Mouse (Mus musculus) limb, embryonic 15.5 days (tissue): ENCODE measurements around the gene Fmo5. TPM values are rescaled to one million over a fixed set of nuclear protein-coding genes. Genes with fewer than 3 reads are reported as not detected.

Experiments
- ATAC-seq: fragments of 200-750 bp; cut with Nextera tagmentation; 2 replicates; pipeline ENCODE4 v1.8.0; 2017; ENCODE audit warnings: low read depth, moderate TSS enrichment; ENCODE audit not compliant: insufficient number of reproducible peaks, low FRiP score, low TSS enrichment
- H3K27ac ChIP-seq: fragments of 300-500 bp; sonication (generic); 2 replicates; pipeline ENCODE4 v1.5.1; 2015; ENCODE audit warnings: moderate library complexity, mild to moderate bottlenecking, inconsistent platforms
- H3K27me3 ChIP-seq: fragments of 300-500 bp; sonication (generic); 2 replicates; pipeline ENCODE4 v1.6.1; 2015; ENCODE audit warnings: inconsistent platforms
- H3K36me3 ChIP-seq: fragments of 300-500 bp; sonication (generic); 2 replicates; pipeline ENCODE4 v1.6.1; 2015; ENCODE audit warnings: inconsistent platforms
- H3K4me1 ChIP-seq: fragments of 300-500 bp; sonication (generic); 2 replicates; pipeline ENCODE4 v1.6.1; 2015; ENCODE audit warnings: inconsistent platforms
- H3K4me2 ChIP-seq: fragments of 300-500 bp; sonication (generic); 2 replicates; pipeline ENCODE4 v1.6.1; 2015; ENCODE audit warnings: mild to moderate bottlenecking, inconsistent platforms
- H3K4me3 ChIP-seq: fragments of 300-500 bp; sonication (generic); 2 replicates; pipeline ENCODE4 v1.5.1; 2015; ENCODE audit warnings: mild to moderate bottlenecking, inconsistent platforms
- H3K9ac ChIP-seq: fragments of 300-500 bp; sonication (generic); 2 replicates; pipeline ENCODE4 v1.6.1; 2015; ENCODE audit warnings: inconsistent platforms
- H3K9me3 ChIP-seq: fragments of 300-500 bp; sonication (generic); 2 replicates; pipeline ENCODE4 v1.6.1; 2016; ENCODE audit warnings: inconsistent platforms
- WGBS: fragments of 180-500 bp; shearing (Covaris S2); methylation state at CpG from one replicate; pipeline ENCODE4 v1.1.7; 2015; 5-methylcytosine and 5-hydroxymethylcytosine counted together
- polyA plus RNA-seq: library from polyadenylated mRNA; unstranded; fragments of >200 nt; fragmentation: Nextera tagmentation; extraction: Ambion mirVana; gene quantifications from 2 replicates; pipeline ENCODE4 v1.2.1, GENCODE M21; 2015

Fmo5 gene
- polyA plus RNA-seq, 1 experiment from 2014 or later: 2.7 TPM

DNA sequence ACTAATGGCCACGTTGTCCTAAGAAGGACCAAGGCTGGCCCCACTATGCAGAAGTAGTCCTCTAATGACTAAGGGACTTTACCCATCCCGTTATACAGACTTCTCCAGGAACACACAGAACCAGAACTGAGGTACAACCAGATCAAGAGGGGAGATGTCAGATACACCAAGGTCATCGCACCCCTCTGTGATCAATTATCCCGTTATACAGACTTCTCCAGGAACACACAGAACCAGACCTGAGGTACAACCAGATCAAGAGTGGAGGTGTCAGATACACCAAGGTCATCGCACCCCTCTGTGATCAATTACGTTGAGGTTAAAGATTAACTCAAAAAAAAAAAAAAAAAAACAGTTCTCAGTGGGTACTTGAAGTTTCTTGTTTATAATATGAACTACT, 17.6 kb upstream of the Fmo5 start:
- no peak for ATAC-seq
- H3K4me2 ChIP-seq: no peak overlapping the region
- H3K27ac ChIP-seq: no peak overlapping the region
- no peaks in the 10 kb centered on the region for H3K9me3 ChIP-seq
- 90% methylated on average over 6 of the region's 6 CpGs for WGBS
- no peak overlapping the region for H3K4me3 ChIP-seq
- no peaks in the 10 kb centered on the region for H3K27me3 ChIP-seq
- H3K36me3 ChIP-seq: no peaks in the 10 kb centered on the region
- peaks cover 9% of the 10 kb centered on the region; the same call in 1 of the 2 replicates for H3K4me1 ChIP-seq
- H3K9ac ChIP-seq: no peak overlapping the region

DNA sequence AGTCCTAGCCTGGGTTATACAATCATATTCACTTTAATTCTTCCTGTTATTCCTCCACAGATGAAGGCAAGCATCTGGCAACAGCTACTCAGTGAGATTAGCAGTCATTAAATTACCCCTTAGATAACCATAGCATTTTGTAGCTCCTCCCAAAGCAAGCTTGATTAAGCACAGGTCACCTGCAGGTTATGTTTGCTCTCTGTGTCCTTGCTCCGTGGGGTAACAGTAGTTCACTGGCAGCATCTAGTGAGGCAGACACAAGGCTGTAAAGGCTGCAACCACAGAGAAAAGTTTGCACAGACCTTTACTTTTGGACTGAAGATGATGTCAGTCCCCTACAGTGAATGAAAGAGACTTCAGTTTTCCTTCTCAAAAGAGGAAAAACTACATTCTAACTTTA, 13.4 kb upstream of the Fmo5 start:
- no peak overlapping the region for H3K4me2 ChIP-seq
- no peak overlapping the region for H3K4me3 ChIP-seq
- no peaks in the 10 kb centered on the region for H3K36me3 ChIP-seq
- no peaks in the 10 kb centered on the region for H3K9me3 ChIP-seq
- WGBS: 20% methylated on average over 1 of the region's 1 CpGs
- H3K9ac ChIP-seq: no peak overlapping the region
- no peak overlapping the region for H3K27ac ChIP-seq
- ATAC-seq: no peak
- peaks cover 1% of the 10 kb centered on the region; the same call in 1 of the 2 replicates for H3K4me1 ChIP-seq
- no peaks in the 10 kb centered on the region for H3K27me3 ChIP-seq

DNA sequence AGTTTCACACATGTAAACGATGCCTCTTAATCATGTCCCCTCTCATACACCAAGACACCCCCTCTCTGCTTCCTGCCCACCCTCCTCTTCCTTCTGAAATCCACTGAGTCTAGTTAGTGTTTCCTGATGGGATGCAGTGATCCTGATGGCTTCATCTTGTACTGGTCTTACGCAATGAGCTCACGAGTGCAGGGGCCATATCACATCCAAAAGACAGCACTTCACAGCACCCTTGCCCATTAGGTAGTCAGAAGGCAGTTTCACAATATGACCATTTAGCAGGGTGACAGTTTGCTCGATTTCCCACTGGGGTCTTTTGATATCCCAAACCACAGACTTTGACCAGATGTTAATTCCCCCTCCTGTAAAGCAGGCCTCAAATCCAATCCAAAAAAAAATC, 12.7 kb upstream of the Fmo5 start:
- WGBS: 82% methylated on average over 4 of the region's 4 CpGs
- H3K4me1 ChIP-seq: no peaks in the 10 kb centered on the region
- H3K36me3 ChIP-seq: no peaks in the 10 kb centered on the region
- no peak for ATAC-seq
- H3K4me2 ChIP-seq: no peak overlapping the region
- no peaks in the 10 kb centered on the region for H3K9me3 ChIP-seq
- H3K4me3 ChIP-seq: no peak overlapping the region
- no peak overlapping the region for H3K9ac ChIP-seq
- no peaks in the 10 kb centered on the region for H3K27me3 ChIP-seq
- H3K27ac ChIP-seq: no peak overlapping the region

DNA sequence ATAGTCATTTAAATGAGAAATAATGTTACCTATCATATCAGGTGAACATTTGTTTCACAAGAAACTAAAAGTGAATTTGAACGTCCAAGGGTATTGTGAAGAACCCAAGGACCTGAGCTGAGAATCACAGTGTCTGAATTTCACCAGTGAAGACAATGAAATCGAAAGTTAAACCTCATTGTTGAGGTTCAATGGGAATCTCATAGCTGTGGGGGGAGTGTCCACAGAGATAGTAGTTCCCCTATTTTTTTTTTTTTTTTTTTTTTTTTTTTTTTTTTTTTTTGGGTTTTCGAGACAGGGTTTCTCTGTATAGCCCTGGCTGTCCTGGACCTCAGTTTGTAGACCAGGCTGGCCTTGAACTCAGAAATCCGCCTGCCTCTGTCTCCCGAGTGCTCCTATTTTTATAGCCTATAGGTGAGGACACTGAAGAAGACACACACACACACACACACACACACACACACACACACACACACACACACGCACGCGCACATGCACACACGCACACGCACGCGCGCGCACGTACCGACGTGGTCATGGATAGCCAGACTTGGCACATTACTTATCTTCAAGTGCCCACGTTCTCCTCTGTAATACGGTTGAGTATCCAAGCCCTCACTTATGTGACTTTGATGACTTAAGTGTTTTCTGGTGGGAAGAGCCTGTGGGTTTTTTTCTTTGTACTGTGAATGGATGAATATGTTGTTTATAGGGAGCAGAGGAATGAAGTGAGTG, 11.3 kb upstream of the Fmo5 start:
- H3K4me3 ChIP-seq: no peak overlapping the region
- no peak overlapping the region for H3K4me2 ChIP-seq
- H3K9ac ChIP-seq: no peak overlapping the region
- no peaks in the 10 kb centered on the region for H3K4me1 ChIP-seq
- H3K36me3 ChIP-seq: no peaks in the 10 kb centered on the region
- 91% methylated on average over 19 of the region's 19 CpGs for WGBS
- no peaks in the 10 kb centered on the region for H3K27me3 ChIP-seq
- H3K9me3 ChIP-seq: no peaks in the 10 kb centered on the region
- no peak for ATAC-seq
- H3K27ac ChIP-seq: peak overlapping the region; percentile 17; the same call in 1 of the 2 replicates

DNA sequence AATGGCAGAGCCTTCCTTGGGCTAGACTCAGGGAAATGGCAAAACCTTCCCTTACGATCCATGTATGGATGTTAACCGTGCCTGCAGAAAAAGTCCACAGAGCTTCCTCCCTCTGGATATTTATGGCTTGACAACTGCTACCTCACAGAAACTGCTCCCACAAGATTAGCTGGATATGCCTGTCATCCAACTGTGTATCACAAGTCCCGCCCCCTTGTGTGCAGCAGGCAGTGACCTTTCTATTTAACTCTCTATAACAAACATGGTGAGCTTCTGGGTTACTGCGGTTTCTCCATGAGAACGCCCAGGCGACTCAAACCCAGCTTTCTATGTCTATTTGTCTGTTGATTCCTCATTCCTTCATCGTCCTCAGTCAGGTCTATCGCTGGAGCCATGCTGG, 10.7 kb upstream of the Fmo5 start:
- Histone ChIP-seq H3K27me3 (no peaks in the 10 kb centered on the region), H3K4me2 (no peak overlapping the region), H3K36me3 (no peaks in the 10 kb centered on the region), H3K4me1 (no peaks in the 10 kb centered on the region), H3K4me3 (no peak overlapping the region), H3K9ac (no peak overlapping the region), H3K9me3 (no peaks in the 10 kb centered on the region), H3K27ac (peak overlapping the region; percentile 17; the same call in 1 of the 2 replicates)
- no peak for ATAC-seq
- 78% methylated on average over 8 of the region's 8 CpGs for WGBS

DNA sequence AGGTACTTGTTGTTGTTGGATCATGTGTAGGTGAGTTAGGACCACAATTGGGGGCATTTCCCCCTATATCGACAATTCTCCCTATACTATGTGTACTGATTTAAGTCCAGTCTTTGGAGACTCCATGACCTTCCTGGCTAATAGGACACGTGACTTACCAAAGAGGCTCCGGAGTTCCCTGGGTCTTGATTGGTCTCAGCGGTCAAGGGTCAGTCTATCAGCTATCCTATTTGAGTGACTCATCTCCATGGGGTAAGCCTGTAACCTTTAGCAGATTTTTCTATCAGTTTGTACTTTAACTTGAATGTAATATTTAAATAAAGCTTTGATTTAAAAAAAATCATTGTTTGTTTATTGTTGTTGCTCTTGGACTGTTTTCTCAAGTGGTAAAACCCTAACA, 7.9 kb upstream of the Fmo5 start:
- no peak overlapping the region for H3K4me3 ChIP-seq
- H3K9ac ChIP-seq: no peak overlapping the region
- H3K27ac ChIP-seq: no peak overlapping the region
- no peak overlapping the region for H3K4me2 ChIP-seq
- ATAC-seq: no peak
- no peaks in the 10 kb centered on the region for H3K36me3 ChIP-seq
- no peaks in the 10 kb centered on the region for H3K27me3 ChIP-seq
- 88% methylated on average over 4 of the region's 4 CpGs for WGBS
- no peaks in the 10 kb centered on the region for H3K4me1 ChIP-seq
- no peaks in the 10 kb centered on the region for H3K9me3 ChIP-seq

DNA sequence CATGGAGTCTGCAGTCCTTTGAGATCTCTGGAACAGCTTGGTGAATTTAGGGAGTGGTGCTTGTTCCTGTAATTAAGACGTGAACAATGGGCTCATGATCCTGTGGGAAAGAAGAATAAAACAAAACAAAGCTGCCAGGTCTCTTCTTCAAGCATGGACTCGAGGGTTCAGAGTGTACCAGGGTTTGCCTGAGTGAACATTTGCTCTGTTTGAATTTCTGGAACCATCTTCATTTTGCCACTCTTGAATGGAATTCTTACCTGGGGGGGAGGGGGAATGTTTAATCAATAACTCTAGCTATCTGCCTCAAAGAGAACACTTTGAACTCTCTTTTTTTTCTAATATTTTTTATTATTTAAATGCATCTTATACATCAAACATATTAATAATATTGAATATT, 4.0 kb upstream of the Fmo5 start:
- Histone ChIP-seq H3K9me3 (no peaks in the 10 kb centered on the region), H3K4me3 (no peak overlapping the region), H3K4me2 (no peak overlapping the region), H3K27me3 (no peaks in the 10 kb centered on the region), H3K4me1 (peaks cover 5% of the 10 kb centered on the region; the same call in 1 of the 2 replicates), H3K36me3 (no peaks in the 10 kb centered on the region), H3K27ac (no peak overlapping the region), H3K9ac (no peak overlapping the region)
- ATAC-seq: no peak
- WGBS: 64% methylated on average over 2 of the region's 2 CpGs

DNA sequence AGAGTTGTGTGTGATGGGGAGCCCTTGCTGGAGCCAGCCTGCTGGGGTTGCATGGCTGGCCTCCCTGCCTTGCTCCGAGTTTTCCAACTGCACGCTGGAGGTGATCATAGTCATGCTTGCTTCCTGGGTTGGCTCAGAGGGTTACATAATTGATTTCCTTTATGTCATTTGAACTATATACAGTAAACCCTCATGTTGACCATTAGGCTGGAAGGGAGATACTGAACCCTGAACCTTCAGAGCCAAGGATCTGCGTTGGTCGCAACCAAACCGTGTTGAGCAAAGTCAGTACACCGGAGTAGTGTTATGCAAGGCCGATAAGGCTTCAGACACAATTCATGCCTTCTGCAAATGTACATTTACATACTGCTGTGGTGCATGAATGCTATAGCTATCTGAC, 711 bp upstream of the Fmo5 start:
- no peak overlapping the region for H3K9ac ChIP-seq
- H3K4me3 ChIP-seq: peak overlapping the region; percentile 43
- WGBS: 74% methylated on average over 7 of the region's 7 CpGs
- no peaks in the 10 kb centered on the region for H3K27me3 ChIP-seq
- no peaks in the 10 kb centered on the region for H3K36me3 ChIP-seq
- peaks cover 5% of the 10 kb centered on the region; the same call in 1 of the 2 replicates for H3K4me1 ChIP-seq
- ATAC-seq: no peak
- no peaks in the 10 kb centered on the region for H3K9me3 ChIP-seq
- no peak overlapping the region for H3K27ac ChIP-seq
- H3K4me2 ChIP-seq: no peak overlapping the region

DNA sequence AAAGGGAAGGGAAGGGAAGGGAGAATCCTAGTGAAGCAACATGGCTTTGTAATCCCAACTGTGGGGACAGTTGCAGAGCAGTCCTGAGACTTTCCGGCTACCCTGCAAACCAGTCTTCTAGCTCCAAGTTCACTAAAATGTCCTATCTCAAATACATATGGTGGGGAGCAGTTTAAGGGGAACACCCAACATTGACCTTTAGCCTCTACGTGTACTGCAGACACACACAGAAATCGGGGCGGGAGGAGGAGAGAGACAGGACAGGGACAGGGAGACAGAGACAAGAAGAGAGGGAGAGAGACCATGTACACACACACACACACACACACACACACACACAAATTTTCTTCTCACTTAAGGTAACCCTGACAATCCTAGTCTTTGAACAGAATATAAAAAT, 1.3 kb downstream of the Fmo5 start:
- Histone ChIP-seq H3K27me3 (no peaks in the 10 kb centered on the region), H3K4me1 (peaks cover 12% of the 10 kb centered on the region), H3K4me3 (no peak overlapping the region), H3K27ac (no peak overlapping the region), H3K9ac (no peak overlapping the region), H3K36me3 (no peaks in the 10 kb centered on the region), H3K9me3 (no peaks in the 10 kb centered on the region), H3K4me2 (no peak overlapping the region)
- no peak for ATAC-seq
- WGBS: 82% methylated on average over 4 of the region's 4 CpGs

DNA sequence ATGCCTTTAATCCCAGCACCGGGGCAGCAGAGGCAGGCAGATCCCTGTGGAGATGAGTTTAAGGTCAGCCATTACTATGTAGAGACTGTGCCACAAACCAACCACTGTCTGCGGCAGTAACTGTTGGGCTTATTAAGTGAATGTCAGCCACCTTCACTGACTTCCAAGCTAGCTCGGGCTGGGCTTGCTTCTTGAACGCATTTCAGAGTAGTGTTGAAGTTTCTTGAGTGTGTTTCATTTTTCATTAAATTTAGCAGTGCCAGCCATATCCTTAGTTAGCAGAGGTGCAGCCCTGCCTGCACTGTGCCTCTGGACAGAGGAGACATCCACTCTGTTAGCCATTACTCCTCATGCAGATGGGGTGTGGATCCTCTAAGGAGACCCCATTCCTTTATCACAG, 2.1 kb downstream of the Fmo5 start:
- no peak overlapping the region for H3K4me2 ChIP-seq
- no peaks in the 10 kb centered on the region for H3K36me3 ChIP-seq
- no peaks in the 10 kb centered on the region for H3K27me3 ChIP-seq
- H3K9ac ChIP-seq: no peak overlapping the region
- H3K4me1 ChIP-seq: peaks cover 12% of the 10 kb centered on the region
- no peaks in the 10 kb centered on the region for H3K9me3 ChIP-seq
- no peak overlapping the region for H3K4me3 ChIP-seq
- ATAC-seq: no peak
- 94% methylated on average over 4 of the region's 4 CpGs for WGBS
- H3K27ac ChIP-seq: no peak overlapping the region

DNA sequence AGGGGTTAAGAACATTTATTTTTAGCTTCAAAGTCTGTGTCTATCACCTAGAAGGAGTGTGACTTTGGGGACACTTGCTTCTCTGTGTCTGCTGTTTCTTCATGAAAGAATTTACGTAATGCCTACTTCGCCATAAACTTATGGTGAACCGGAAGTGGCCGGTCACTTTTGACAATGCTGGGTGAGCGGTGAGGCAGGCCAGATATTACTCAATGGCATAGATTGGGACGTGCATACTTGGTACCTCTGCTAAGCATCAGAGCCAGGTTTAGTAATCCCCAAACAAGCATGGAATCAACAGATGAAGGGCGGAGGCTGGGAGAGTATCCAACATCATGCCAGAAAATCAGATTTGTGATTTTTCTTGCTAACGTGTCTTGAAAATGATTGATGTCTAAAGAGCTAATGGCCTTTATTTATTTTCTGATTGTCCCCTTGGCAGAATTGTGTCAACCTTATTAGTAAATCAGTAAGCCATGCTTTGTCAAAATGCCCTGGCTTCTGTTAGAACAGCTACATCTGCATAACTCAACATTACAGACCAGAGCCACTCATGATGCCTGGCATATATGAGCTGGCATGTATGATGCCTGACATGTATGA, 2.8 kb downstream of the Fmo5 start:
- H3K4me3 ChIP-seq: no peak overlapping the region
- no peaks in the 10 kb centered on the region for H3K36me3 ChIP-seq
- H3K27ac ChIP-seq: no peak overlapping the region
- H3K9me3 ChIP-seq: no peaks in the 10 kb centered on the region
- H3K27me3 ChIP-seq: no peaks in the 10 kb centered on the region
- no peak overlapping the region for H3K9ac ChIP-seq
- H3K4me2 ChIP-seq: no peak overlapping the region
- 84% methylated on average over 8 of the region's 8 CpGs for WGBS
- peaks cover 12% of the 10 kb centered on the region for H3K4me1 ChIP-seq
- ATAC-seq: no peak

DNA sequence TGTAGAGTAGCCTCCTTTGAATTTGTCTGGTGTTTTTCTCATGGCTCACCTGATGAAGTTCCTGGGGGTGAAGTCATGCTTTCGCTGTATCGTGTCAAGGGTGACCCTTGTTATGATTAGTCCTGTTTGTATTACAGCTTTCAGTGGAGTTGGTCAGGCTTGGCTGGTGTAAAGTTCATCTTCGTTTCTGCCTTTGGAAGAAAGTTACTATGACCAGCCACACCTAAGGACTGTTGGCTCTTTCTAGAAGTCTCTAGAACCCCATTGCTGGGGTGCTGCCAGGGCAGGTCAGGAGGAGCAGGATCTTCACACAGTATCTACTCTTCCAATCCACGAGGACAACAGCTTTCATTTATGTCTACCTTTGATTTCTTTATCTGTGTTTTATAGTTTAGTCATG, 4.9 kb downstream of the Fmo5 start:
- no peaks in the 10 kb centered on the region for H3K36me3 ChIP-seq
- 72% methylated on average over 4 of the region's 4 CpGs for WGBS
- no peak overlapping the region for H3K27ac ChIP-seq
- no peak overlapping the region for H3K9ac ChIP-seq
- H3K27me3 ChIP-seq: no peaks in the 10 kb centered on the region
- H3K4me2 ChIP-seq: no peak overlapping the region
- ATAC-seq: no peak
- no peak overlapping the region for H3K4me3 ChIP-seq
- H3K9me3 ChIP-seq: no peaks in the 10 kb centered on the region
- H3K4me1 ChIP-seq: peaks cover 12% of the 10 kb centered on the region
